Mouse (Mus musculus) bone marrow, adult 2 months (tissue): ENCODE measurements around the gene Zkscan14. TPM values are rescaled to one million over a fixed set of nuclear protein-coding genes. Genes with fewer than 3 reads are reported as not detected.

Experiments
- H3K27ac ChIP-seq: fragments of 200-500 bp; 2 replicates; pipeline ENCODE4 v1.5.1; 2012; ENCODE audit warnings: low read depth, mild to moderate bottlenecking, control low read depth, inconsistent platforms, low read length; ENCODE audit not compliant: control insufficient read depth, poor library complexity, insufficient read depth
- H3K4me1 ChIP-seq: fragments of 200-500 bp; 2 replicates; pipeline ENCODE4 v1.6.1; 2011; ENCODE audit warnings: low read length; ENCODE audit not compliant: control insufficient read depth, insufficient read depth
- H3K4me3 ChIP-seq: fragments of 200-500 bp; replicated peaks from 2 replicates; pipeline ENCODE3; 2011; ENCODE audit warnings: mild to moderate bottlenecking, low read depth, low read length, control low read depth; ENCODE audit not compliant: control insufficient read depth
- CTCF ChIP-seq: fragments of 200-500 bp; IDR thresholded peaks from 2 replicates; pipeline ENCODE4 v1.5.1; 2011; ENCODE audit warnings: low read length, control low read depth; ENCODE audit not compliant: control insufficient read depth, insufficient read depth
- POLR2A ChIP-seq: fragments of 200-500 bp; IDR thresholded peaks from 2 replicates; pipeline ENCODE4 v1.6.1; 2011; ENCODE audit warnings: low read depth, mild to moderate bottlenecking, control low read depth, low read length, borderline replicate concordance; ENCODE audit not compliant: control insufficient read depth
- WGBS: fragments of 180-500 bp; shearing (Covaris S2); methylation state at CpG from one replicate; pipeline ENCODE4 v1.1.7; 2018; 5-methylcytosine and 5-hydroxymethylcytosine counted together
- polyA plus RNA-seq: library from polyadenylated mRNA; stranded (reverse); fragments of >200 nt; gene quantifications from 2 replicates; pipeline ENCODE4 v1.2.4, GENCODE M21; 2011; ENCODE audit warnings: low replicate concordance; ENCODE audit not compliant: missing spikeins, insufficient read depth, insufficient read length

The Zkscan14 gene
- polyA plus RNA-seq, 1 experiment, result 12.5 TPM

GRCm38 (mm10) chr5:145207954-145208353 lies 6.3 kb upstream of the Zkscan14 start:
- 71% methylated on average over 6 of the region's 6 CpGs for WGBS
- Histone ChIP-seq H3K4me1 (no peaks in the 10 kb centered on the region; the same call in 1 of the 2 replicates), H3K27ac (no peak overlapping the region), H3K4me3 (no peak overlapping the region)
- TF ChIP-seq CTCF, result no peak
- TF ChIP-seq POLR2A, result no peak

DNA sequence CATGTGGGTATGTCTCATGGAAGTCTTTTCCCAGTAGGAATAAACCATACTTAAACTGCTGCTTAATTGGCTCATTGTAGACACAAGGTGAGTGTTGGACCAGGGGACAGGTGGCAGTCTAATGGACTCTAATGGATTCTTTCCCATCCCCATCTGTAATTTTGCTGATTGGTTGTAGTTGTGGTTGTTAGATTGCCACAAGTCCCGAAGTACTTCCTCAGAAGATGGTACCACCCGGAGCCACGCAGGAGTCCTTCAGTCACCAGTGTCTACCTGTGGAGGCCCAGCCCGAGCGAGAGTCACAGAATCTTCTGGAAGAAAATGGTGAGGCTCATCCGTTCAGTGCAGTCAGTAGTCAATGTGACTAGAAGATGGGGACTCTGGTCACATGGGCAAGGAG lies 5.7 kb upstream of the Zkscan14 start:
- Histone ChIP-seq H3K4me1 (no peaks in the 10 kb centered on the region; the same call in 1 of the 2 replicates), H3K27ac (no peak overlapping the region), H3K4me3 (no peak overlapping the region)
- WGBS, result 88% methylated on average over 6 of the region's 6 CpGs
- no peak for TF ChIP-seq CTCF
- no peak for TF ChIP-seq POLR2A

DNA sequence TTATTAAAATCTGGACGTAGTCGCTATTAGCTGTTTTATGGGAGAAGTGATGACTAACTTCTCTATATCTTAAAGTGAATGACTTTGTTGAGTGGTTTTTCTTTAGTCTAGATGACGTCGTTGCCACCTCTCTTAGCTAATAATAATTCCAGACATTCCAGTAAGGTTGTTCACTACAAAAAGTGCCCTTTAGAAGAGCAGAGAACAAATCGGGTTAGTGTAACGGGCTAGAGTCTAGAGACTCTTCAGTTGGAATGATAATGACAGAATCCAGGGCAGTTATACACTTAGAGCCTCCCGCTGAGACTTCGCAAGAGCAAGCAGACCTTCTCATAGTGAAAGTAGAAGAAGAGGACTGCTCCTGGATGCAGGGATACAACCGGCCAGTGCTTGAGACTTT lies 3.4 kb upstream of the Zkscan14 start:
- H3K4me3 ChIP-seq, result peak overlapping the region; percentile 40
- no peak for TF ChIP-seq CTCF
- no peak for TF ChIP-seq POLR2A
- peaks cover 1% of the 10 kb centered on the region for H3K4me1 ChIP-seq
- WGBS, result 16% methylated on average over 9 of the region's 9 CpGs
- peak overlapping the region; percentile 8; the same call in 1 of the 2 replicates for H3K27ac ChIP-seq

GRCm38 (mm10) chr5:145203936-145204691 lies 2.4 kb upstream of the Zkscan14 start, which contains the start of gene Zkscan5:
Gene Zkscan5 (plus strand): TSS chr5:145204562.
- H3K27ac ChIP-seq, result peak within 1 kb of the TSS; percentile 67
- H3K4me1 ChIP-seq, result peaks cover 1% of the 10 kb centered on the region
- TF ChIP-seq CTCF, result no peak
- TF ChIP-seq POLR2A, result no peak
- peak within 1 kb of the TSS; percentile 92 for H3K4me3 ChIP-seq
- WGBS, result under 1% methylated on average over 22 of the region's 22 CpGs

GRCm38 (mm10) chr5:145202446-145202845 lies 778 bp upstream of the Zkscan14 start:
- H3K27ac ChIP-seq, result no peak overlapping the region

GRCm38 (mm10) chr5:145200387-145200786 lies 1.3 kb downstream of the Zkscan14 start:
- Histone ChIP-seq H3K4me3 (no peak overlapping the region), H3K4me1 (peaks cover 1% of the 10 kb centered on the region), H3K27ac (no peak overlapping the region)
- TF ChIP-seq POLR2A, result no peak
- TF ChIP-seq CTCF, result no peak
- WGBS, result 52% methylated on average over 7 of the region's 7 CpGs

More at GRCm38 (mm10) chr5:145202446-145202845, 778 bp upstream of the Zkscan14 start:
- TF ChIP-seq CTCF (no peak), POLR2A (no peak)
- 48% methylated on average over 3 of the region's 3 CpGs for WGBS
- Histone ChIP-seq H3K4me1 (peaks cover 1% of the 10 kb centered on the region), H3K4me3 (no peak overlapping the region)

- H3K4me3 ChIP-seq, result peak within 1 kb of the TSS; percentile 87
- no peak for TF ChIP-seq CTCF
- TF ChIP-seq POLR2A, result no peak
- H3K4me1 ChIP-seq, result no peaks in the 10 kb centered on the region; the same call in 1 of the 2 replicates
- 81% methylated on average over 2 of the region's 2 CpGs for WGBS
- H3K27ac ChIP-seq, result peak within 1 kb of the TSS; percentile 34
These were observed 9.7 kb downstream of the Zkscan14 start, which contains the start of gene Atp5j2 for GRCm38 (mm10) chr5:145191962-145192361. Gene Atp5j2 (minus strand): TSS chr5:145192062.

GRCm38 (mm10) chr5:145190875-145191798 lies 10.5 kb downstream of the Zkscan14 start:
- Histone ChIP-seq H3K27ac (peak overlapping the region; percentile 34), H3K4me1 (no peaks in the 10 kb centered on the region; the same call in 1 of the 2 replicates), H3K4me3 (peak overlapping the region; percentile 87)
- WGBS, result under 1% methylated on average over 41 of the region's 41 CpGs
- TF ChIP-seq CTCF, result no peak
- TF ChIP-seq POLR2A, result peak; percentile 85; the same call in 1 of the 2 replicates

GRCm38 (mm10) chr5:145190373-145190772 lies 11.3 kb downstream of the Zkscan14 start:
- Histone ChIP-seq H3K4me1 (no peaks in the 10 kb centered on the region; the same call in 1 of the 2 replicates), H3K4me3 (peak overlapping the region; percentile 87), H3K27ac (no peak overlapping the region)
- 24% methylated on average over 5 of the region's 5 CpGs for WGBS
- TF ChIP-seq CTCF, result no peak
- no peak for TF ChIP-seq POLR2A
